Mouse (Mus musculus) effector memory CD4-positive, alpha-beta T cell, adult 5 months (primary cell): ENCODE results near the gene Azi2. TPM values are rescaled to one million over a fixed set of nuclear protein-coding genes. Genes with fewer than 3 reads are reported as not detected.

Experiments used
- polyA plus RNA-seq: library from polyadenylated mRNA; unstranded; fragments of 100-300 nt; shearing (Covaris generic); gene quantifications from one replicate; pipeline ENCODE4 v1.2.1, GENCODE M21; 2017

Gene Azi2
- polyA plus RNA-seq, result 164 TPM

DNA sequence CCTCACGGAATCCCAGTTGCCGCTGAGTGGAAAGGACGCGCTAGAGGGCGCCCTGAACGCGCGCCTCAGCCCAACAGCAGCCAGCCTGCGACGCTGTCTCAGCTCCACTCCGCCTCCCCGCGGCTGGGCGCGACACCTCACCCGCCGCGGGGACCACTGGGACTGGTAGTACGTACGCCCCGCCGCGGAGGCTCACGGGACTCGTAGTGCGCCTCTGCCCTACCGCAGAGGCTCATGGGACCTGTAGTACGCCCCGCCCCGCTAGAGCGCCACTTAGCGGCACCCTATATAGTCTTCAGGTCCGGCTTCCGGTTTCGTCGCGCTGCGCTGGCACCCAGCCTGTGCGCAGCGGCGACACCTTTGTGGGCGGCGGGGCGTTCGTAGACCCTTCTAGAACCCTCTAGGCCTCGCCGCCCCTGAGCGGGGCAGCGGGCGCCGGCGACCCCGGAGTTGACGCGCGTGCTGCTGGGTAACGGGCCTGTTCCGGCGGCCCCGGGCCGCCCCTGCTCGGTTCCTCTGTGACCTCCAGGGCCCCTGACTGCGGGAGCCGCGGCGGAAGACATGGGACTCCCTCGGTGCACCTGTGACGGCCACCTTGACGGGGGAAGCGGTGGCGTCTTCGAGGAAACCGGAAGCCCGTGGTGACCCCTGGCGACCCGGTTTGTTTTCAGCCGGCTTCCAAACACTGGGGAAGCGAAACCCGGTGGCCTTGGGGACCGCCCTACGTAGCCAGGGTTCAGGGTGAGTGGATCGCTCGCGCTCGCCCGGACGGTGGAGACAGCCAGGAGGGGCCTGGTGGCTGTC is at the start of gene Azi2:
Azi2 (plus strand) TSS at position 282 of the 804 bp plus-strand sequence.

Other genes starting within 250 kb of the Azi2 start
- 57.0 TPM for gene Cmc1, start 109.7 kb downstream of the Azi2 start, polyA plus RNA-seq